Mouse (Mus musculus) kidney, postnatal 25 days (tissue): ENCODE data around the gene Tmem44.

Experiments
- DNase-seq, 2 experiments: peaks; one replicate each; pipeline ENCODE4 v3.0.0; 2021; ENCODE audit warnings: mixed read lengths in 2 of 2

Tmem44 gene

GRCm38 (mm10) chr16:30550748-30551192, at the start of gene Tmem44:
Gene Tmem44, minus strand, starts transcription at chr16:30550842.
- DNase-seq: no peak

- DNase-seq: peak; percentile 94 to 96
Measured at GRCm38 (mm10) chr16:30599491-30600268, 49.0 kb upstream of the Tmem44 start, which contains the start of gene Fam43a. Gene Fam43a, plus strand, starts transcription at chr16:30599723.

- peak; percentile 87 to 93 for DNase-seq
Measured at GRCm38 (mm10) chr16:30596959-30597681, 46.5 kb upstream of the Tmem44 start.

DNA sequence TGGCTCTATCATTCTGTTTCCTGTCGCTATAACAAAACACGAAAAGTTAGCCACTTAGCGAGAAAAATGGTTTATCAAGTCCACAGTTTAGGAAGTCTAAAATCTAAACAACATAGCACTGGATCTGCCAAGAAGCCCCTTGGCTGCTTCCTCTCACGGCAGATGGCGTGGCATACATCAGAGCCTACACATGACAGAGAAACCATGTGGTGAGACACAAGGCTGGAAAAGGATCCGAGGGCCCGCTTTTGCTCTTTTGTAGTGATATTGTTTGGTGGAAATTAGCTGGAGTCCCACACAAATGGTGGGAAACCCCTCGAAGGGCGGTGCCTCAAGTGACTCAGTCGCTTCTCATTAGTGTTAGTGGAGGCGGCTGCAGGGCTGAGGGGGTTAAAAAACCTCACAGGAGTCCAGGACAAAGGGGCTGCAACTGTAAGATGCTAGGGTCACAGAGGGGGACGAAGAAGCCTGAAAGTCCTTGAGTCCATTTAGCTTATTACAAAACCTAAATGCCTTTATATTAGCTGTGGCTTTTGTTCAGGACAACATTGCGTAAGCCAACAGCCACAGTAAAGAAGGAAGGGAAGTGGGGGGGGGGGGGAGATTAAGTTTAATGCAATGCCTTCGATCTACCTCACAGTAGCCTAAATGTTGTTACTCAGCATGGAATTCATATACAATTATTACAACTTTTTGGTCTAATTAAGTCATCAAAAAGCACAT, 45.4 kb upstream of the Tmem44 start:
- no peak for DNase-seq

DNA sequence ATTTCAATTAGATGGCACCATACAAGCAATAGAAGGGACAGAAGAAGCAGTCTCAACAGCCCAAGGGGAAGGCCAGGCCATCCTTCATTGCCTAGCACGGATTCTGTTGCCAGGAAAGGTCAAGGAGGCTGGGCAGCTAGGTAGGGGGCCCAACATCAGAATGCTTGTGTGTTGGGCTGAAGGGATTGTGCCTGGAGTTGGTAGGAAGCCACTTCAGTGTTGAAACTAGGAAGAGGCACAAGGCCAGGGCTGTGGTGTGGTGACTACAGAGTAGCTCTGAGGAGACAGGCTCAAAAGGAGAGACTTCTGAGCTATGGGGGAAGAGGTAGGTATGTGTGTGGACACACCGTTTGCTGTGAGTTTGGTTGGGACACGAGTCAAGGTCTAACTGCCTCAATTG, 44.7 kb upstream of the Tmem44 start:
- DNase-seq: no peak

GRCm38 (mm10) chr16:30591990-30592389, 41.3 kb upstream of the Tmem44 start:
- peak in 1 of 2 experiments; percentile 23 for DNase-seq

- DNase-seq: no peak
Measured at GRCm38 (mm10) chr16:30590264-30591209, 39.9 kb upstream of the Tmem44 start.

DNA sequence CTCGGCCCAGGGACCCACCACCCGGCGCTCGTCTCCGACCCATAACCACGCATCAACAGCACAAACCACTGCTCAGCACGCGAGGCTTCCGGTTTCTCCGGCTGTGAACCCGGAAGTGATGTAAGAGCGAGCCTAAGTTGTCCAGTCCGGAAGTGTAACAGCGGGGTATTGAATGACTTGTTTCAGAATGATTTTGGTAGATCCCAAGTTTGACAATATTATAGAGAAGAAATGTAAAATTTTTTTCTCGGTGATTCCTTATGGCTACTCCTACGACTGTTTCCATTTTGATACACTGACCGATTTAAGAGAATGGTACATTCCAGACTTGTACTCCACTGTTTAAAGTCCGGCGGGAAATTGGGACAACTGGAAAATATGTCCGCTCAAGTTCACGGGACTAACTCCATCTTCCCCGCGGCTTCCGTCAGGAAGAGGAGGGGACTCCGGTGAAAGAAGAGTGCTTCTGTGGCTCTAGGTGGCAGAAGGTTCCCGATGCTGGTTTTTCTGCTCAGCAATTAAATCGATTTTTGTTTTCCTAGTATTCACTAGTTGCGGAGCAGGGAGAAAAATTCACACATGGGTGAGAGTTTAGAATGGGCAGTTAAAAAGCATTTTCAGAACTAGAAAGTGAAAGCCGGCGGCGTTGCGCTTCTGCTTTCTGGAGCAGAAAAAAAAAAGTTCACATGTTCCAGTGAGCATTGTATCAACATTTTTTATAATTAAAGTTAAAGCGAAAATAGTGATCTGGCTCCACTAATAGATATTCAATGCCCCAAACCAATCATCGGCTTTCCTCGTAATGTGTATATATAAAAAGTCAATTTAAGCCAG, 37.1 kb upstream of the Tmem44 start, which contains the start of gene Lsg1:
Gene Lsg1 (minus strand): TSS at position 99 of the 834 bp plus-strand sequence.
- peak; percentile 90 to 93 for DNase-seq

DNA sequence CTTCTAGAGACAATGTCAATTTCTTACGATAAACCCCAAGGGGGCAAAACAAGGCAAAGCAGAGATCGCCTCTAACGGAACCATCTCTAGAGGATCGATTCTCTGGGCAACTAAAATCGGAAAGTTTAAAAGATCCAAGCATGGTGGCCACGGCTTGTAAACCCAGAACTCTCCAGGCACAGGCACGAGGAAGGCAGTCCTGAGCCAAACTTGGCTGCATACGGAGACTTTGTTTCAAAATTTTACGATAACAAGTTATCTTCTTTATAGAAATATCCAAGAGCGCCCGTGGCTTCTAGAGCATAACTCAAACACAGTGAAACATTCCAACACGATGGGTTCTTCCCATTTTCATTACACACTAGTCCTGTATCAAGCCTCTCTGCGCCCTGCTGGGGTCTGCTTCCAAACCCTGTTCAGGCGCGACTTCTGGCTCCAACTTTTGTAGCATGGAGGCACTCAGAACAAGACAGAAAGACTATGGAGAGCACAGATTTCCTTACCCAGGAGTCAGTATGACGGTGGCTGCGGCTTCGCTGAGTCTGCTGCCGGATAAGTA, 36.4 kb upstream of the Tmem44 start:
- no peak for DNase-seq

- DNase-seq: no peak
Measured at GRCm38 (mm10) chr16:30580765-30581164, 30.1 kb upstream of the Tmem44 start.

GRCm38 (mm10) chr16:30576392-30576791, 25.8 kb upstream of the Tmem44 start:
- DNase-seq: no peak

GRCm38 (mm10) chr16:30575815-30576214, 25.2 kb upstream of the Tmem44 start:
- DNase-seq: no peak

- peak; percentile 30 to 60 for DNase-seq
Measured at GRCm38 (mm10) chr16:30572239-30572638, 21.6 kb upstream of the Tmem44 start.

DNA sequence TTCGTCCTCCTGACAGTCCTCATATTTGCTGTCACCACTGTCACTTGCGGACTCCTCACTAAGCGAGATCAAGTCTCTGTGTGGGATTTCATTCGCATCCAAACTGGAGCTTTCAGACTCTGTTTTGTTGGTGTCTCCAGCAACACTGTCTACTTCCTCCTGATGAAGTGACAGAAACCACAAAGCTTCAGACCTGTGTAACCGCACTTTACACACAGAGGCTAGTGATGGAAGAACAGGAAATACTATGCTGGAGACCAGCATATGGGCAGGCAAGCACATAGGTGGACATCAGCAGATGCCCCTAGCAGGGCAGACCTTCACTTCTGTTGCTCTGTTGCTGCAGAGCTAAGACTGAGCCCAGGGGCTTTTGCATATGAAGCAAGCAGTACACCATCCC, 20.7 kb upstream of the Tmem44 start:
- DNase-seq: no peak

DNA sequence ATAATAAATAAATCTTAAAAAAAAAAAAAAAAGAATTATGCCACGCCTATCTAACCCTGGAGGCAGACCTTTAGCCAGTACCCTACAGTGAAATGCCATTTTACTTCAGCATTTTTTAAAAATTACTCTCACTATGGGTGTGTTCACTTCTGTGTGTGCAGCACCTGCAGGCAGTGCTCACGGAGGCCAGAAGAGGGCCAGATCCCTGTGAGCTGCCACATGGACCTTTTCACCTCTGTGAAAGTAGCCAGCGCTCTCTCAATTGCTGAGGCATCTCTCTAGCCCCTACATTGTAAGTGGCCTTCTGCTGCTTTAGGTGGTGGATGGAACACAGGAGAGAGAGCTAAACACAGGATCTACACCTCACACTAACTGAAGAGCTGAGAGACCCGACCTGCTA, 19.5 kb upstream of the Tmem44 start:
- no peak for DNase-seq

GRCm38 (mm10) chr16:30565631-30566030, 15.0 kb upstream of the Tmem44 start:
- DNase-seq: no peak

GRCm38 (mm10) chr16:30560601-30561000, 10.0 kb upstream of the Tmem44 start:
- no peak for DNase-seq

GRCm38 (mm10) chr16:30559312-30559992, 8.8 kb upstream of the Tmem44 start:
- DNase-seq: no peak

DNA sequence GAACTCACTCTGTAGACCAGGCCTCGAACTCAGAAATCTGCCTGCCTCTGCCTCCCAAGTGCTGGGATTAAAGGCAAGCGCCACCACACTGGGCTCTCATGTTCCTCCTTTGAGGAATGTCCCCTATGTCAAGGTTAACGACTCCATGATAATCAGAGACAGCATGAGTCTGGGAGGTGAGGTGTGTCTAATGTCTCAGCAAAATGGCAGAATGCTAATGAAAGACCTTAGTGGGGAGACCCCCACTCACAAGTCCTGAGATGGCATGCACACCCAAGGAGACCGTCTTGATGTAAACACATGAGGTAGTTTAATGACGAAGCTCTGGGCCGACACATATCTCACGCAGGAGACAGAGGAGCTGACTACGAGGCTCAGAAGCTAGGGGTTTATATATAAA, 3.5 kb upstream of the Tmem44 start:
- no peak for DNase-seq
